Mouse (Mus musculus) cerebellum, adult 9-11 months (tissue): Measurements from ENCODE around the gene D430042O09Rik.
A peak's percentile ranks its signal among the peaks of the same experiment; 100 is the strongest.
"Not testable (repeated sequence)": the region's sequence is repeated elsewhere in the genome, so short reads cannot be mapped to it uniquely, and the experiment has no call there.

Experiments used
- DNase-seq: peaks from one replicate; pipeline ENCODE4 v3.0.0; 2022

D430042O09Rik gene

GRCm38 (mm10) chr7:125707593-125708022 lies at the start of gene D430042O09Rik, which contains the start of gene Gtf3c1:
Gene D430042O09Rik (plus strand): TSS chr7:125707888.
Gene Gtf3c1 (minus strand): TSS chr7:125707780.
- peak; percentile 100 for DNase-seq

GRCm38 (mm10) chr7:125663654-125664053 lies 44.0 kb upstream of the D430042O09Rik start:
- no peak for DNase-seq

GRCm38 (mm10) chr7:125670865-125671264 lies 36.8 kb upstream of the D430042O09Rik start:
- DNase-seq: no peak

DNA sequence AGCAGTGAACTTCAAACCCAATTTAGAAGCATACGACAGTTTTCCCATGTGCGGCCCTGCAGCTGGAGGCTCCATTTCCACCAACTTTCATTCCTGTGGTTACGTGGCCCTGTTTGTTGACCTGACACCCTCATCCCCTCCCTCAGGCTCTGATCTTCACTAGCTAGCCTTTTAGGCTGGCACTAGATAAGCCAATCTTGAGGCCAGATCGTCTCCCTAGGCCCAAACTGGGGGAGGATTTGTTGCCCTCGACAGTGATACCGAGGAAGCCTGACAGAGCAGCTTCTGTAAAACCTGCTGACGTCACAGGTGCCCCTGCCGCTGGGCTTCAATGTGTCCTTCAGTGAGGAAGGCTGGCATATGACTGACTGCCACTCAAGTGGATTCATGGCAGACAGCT lies 36.3 kb upstream of the D430042O09Rik start:
- DNase-seq: no peak

DNA sequence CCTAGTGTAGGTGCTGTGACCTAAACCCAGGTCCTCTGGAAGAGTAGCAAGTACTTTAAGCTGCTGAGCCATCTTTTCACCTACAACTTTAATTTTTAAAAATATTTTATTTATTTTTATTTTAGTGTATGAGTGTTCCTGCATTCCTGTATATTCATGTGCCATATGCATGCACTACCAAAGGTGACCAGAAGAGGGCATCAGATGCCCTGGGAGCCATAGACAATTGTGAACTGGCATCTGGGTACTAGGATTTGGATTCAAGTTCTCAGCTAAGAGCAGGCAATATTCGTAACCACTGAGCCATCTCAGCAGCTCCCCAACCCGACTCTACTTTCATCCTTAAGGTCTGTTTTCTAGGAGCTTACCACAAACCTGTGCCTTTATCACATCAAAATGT lies 32.8 kb upstream of the D430042O09Rik start:
- DNase-seq: peak; percentile 31

GRCm38 (mm10) chr7:125678756-125679155 lies 28.9 kb upstream of the D430042O09Rik start:
- DNase-seq: no peak

DNA sequence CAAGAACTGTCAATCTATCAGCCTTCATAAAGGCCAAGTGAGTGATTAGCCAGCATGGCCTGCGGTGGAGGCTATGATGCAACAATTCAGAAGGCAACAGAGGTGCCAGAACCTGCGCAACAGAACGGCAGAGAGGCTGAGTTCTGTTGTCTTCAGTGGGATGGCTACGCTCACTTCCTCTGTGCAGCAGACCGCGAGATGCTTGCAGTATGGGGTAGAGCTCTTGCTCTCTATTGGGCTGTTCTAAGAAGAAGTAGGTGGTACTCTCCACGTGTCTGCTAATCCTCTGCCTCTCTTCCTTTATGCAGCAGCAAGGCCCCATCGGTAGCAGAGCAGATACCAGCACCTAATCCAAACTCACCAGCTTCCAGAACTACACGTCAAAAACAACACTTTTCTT lies 27.8 kb upstream of the D430042O09Rik start:
- no peak for DNase-seq

DNA sequence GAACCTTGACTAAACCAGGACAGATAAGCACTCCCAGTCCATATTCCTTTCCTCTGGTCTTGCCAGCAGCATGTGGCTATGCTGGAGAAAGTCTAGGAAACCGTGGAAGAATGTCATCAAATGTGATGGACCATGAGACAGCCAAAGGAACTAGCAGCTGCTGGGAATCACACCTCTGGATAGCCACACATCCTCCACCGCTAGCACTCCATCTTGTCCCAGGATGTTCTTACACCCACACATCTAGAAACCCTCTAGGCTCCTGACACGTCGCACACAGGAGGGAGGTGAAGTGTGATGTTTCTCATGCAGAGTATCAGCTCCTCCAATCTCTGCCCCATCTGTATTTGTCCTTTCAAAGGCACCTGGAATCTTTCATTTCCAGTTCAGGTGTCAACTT lies 17.2 kb upstream of the D430042O09Rik start:
- no peak for DNase-seq

DNA sequence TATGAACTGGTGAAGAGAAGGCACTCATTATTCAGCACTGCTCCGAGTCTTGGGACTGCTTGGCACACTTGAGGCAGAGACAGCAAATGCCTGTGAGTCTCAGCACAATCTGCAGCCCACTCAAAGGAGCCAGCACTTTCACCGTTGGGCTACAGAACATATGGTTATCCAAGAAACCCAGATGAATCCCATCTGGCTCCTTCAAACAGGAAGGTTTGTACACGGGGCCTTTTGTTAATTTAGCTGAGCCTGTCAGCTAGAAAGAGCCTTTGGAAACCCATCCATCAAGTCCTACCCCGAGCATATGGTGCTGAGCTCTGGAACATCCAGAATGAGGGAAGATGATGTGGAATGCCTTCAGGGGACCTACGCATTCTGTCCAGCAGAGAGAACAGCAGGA lies 13.6 kb upstream of the D430042O09Rik start:
- no peak for DNase-seq

- peak; percentile 52 for DNase-seq
Measured at GRCm38 (mm10) chr7:125702791-125703190, 4.9 kb upstream of the D430042O09Rik start.

DNA sequence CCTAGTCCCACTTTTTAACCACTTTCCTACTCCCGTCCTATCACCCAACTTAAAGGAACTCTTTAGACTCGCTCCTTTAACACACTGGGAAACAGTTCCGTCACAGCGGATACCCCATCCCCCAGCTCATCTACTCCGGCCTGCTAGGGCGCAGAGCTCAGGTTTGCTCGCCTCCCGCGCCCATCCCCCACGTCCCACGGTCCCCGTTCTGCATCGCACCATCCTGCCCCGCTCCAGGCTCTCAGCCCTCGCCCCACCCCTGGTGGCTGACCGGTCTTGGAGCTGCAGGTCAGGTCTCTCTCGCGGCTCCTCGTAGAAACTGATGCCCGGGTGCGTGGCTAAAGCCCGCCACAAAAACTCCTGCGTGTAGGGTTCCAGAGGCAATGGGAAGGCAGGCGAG lies 502 bp upstream of the D430042O09Rik start:
- no peak for DNase-seq

DNA sequence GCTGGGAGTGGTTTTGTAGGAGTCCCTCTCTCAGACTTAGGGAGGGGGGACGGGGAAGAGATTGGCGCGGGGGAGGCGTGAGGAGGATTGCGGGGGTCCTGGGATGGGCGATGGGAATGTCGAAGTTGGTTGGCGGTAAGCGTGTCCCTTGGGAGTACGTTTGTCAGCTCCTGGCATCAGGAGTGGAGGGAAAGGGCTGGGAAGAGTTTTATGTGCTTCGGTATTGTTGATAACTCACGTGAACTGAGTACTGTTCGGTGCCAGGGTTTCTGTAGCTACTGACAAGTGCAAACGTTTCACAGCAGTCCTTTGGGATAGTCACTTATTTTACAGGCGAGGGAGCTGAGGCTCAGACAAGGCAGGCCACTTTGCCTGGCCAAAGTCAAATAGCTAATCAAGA lies 412 bp downstream of the D430042O09Rik start:
- DNase-seq: no peak

DNA sequence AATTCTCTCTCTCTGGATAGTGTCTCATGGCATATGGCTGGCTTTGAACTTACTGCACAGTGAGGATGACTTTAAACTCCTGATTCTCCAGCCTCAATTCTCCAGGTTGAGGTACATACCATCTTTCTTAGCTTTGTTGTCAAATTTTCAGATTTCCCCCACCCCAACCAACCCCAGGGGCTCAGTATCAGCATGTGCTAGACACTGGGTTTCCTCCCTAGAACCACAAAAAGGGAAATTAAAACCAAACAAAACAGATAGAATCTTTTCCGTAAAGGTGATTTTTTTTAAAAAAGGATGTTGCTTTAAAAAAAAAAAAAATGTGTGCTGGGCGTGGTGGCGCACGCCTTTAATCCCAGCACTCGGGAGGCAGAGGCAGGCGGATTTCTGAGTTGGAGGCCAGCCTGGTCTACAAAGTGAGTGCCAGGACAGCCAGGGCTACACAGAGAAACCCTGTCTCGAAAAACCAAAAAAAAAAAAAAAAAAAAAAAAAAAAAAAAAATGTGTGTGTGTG lies 5.9 kb downstream of the D430042O09Rik start:
- DNase-seq: not testable (repeated sequence)

DNA sequence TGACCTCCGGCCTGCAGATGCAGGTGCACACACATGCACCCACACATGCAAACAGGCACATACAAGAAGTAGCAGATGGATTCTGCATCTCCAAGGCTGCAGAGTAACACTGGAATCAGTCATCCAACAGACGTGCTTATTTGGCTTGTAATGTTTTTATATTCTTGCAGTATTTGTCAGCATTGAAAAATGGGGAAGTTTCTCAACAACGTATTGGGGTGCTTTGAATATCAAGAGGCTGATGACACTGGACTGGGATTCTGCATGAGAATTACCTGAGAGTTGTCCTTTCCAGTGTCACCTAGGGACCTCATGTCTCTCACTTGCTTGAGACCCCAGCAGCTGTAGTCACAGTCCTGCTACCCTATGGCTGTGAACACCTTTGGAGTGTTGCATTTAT lies 7.1 kb downstream of the D430042O09Rik start:
- no peak for DNase-seq

DNA sequence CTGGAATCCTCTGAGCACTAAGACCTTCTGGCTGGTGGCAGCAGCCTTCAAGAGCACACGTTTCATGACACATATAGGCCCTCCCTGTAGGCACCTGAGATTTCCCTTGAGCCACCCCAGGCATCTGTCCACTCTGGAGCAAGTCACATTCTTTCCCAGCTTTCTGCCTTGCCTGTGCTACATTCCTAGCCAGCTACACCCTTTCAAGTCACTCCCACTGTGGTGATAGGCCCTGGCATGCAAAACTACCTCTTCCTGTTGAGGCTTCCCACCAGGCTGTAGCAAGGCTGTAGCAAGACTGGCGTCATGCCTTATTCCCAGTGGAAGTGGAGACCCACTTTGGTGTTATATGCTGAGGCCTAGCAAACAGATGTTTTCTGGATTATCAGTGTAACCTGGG lies 9.0 kb downstream of the D430042O09Rik start:
- DNase-seq: no peak

GRCm38 (mm10) chr7:125717612-125718011 lies 9.9 kb downstream of the D430042O09Rik start:
- DNase-seq: no peak

DNA sequence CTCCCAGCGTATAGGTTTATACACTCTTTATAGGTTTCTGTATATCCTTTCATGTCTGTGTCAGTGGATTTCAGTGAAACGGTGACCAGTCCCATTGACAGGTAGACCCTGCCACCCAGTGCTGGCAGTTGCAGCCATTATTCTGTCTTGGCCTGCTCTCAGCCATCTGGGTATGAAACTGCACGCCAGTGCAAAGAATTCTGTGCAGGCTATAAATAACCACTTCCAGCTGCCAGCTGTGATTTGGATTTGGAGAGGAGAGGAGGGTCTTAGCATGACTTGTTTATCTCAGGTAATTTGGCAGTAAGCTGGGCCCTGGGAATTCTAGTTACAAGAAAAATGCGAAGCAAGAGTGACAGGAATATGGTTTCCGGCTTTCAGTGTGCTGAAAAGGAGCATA lies 12.7 kb downstream of the D430042O09Rik start:
- no peak for DNase-seq

GRCm38 (mm10) chr7:125721033-125721432 lies 13.3 kb downstream of the D430042O09Rik start:
- DNase-seq: no peak

DNA sequence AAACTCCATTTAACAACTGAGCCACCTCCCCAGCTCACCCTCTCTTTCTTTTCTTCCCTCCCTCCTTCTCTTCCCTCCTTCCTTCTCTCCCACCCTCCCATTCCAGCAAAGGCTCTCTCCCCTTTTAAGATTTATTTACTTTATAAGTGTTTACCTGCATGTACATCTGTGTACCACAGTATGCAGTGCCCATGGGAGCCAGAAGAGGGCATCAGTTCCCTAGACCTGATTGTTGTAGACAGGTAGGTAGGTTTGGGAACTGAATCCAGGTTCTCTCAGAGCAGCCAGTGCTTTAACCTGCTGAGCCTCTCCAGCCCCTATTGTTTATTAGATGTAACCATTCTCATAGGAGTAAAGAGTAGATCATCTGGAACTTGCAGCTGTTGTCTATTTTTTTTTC lies 14.4 kb downstream of the D430042O09Rik start:
- no peak for DNase-seq

DNA sequence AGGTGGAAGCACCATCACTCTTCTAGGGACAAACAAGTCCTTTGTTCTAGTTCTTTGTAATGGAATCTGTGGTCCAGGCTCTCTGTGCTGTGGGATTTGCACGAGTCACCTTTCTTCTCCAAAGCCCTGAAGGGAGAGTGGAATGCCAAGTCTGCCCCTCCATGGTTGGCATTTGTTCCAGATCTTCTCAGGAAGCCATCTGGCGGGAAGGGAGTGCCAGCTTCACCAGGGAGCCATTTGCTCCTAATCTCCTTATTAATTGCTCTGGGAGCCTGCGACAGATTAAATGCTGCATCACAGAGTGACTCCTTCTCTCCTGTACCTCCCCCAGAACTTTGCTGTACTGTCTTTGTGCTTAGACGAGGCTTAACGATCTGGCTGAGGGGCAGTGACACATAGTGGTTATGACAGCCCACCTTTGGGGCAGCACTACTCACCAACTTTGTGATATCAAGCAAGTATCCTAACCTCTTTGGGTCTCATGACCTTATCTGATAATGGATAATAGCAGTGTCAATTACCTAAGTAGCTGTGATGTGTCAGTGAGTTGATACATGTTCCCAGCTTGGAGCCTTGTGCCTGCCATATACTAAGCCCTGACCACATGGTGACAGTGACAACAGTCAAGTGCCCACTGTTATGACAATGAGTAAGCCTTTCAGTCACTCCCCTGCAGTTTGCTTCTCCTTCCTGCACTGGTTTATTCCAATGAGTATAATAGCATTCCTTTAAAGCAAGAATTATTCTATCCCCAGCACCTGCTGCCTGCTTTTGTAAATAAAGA lies 15.7 kb downstream of the D430042O09Rik start:
- DNase-seq: peak; percentile 92

- no peak for DNase-seq
Measured at GRCm38 (mm10) chr7:125731679-125732078, 24.0 kb downstream of the D430042O09Rik start.

DNA sequence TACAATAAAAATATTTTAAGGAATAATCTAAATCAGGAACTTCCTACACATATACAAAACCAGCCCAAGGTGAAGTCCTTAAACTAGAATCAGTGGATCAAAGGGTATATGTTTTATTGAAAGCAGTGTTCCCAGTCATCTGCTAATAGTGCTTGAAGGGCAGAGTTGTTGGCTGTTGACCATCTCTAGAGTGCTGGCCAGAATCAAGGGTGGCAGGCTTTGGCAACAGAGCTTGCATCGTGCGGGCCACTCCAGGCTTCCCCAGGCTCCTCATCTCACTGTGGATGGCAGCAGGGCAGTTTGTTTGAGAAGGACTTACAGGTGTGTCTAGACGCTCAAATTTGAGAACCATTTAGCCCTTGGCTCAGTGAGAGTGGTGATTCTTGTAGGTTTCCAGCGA lies 26.1 kb downstream of the D430042O09Rik start:
- no peak for DNase-seq

DNA sequence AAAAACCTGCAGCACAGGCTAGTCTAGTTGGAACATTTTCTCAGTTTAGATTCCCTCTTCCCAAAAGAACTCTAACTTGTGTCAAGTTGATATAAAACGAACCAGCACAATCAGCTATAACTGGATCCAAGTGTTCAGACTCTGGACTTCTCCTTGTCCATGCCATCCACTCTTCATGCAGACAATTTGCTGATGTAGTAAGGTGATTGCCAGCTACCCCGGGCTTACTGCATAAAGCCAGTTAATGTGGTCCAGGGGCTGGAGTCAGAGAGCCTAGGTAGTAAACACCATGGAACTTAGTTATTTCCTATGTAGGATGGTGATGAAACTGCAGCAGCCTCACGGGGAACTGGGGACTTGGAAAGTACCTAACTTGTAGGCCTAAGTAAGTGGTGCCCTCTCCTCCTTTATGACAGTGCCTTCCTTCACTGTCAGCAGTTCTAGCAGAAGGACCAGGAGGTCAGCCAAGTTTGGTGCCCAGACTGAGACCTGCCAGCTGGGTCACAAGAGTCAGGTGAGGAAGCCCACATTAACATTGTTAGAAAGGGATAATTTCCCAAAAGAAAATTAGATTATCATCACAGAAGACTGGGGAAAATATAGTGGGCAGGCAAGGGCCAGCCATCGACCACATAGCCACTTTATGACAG lies 28.8 kb downstream of the D430042O09Rik start:
- DNase-seq: no peak

GRCm38 (mm10) chr7:125740521-125740920 lies 32.8 kb downstream of the D430042O09Rik start:
- DNase-seq: no peak
